Mouse (Mus musculus) ES-E14 (cell line): Measurements from ENCODE around the gene Pard3b.

Experiments
- HCFC1 ChIP-seq: IDR thresholded peaks from 2 replicates; pipeline ENCODE4 v1.6.1; 2012; ENCODE audit warnings: low read length, inconsistent platforms, borderline replicate concordance; ENCODE audit not compliant: insufficient read depth
- ZC3H11A ChIP-seq: IDR thresholded peaks from 2 replicates; pipeline ENCODE4 v1.6.1; 2012; ENCODE audit warnings: low read depth, mild to moderate bottlenecking, inconsistent platforms, low read length, borderline replicate concordance
- ZNF384 ChIP-seq: IDR thresholded peaks from 2 replicates; pipeline ENCODE4 v1.6.1; 2012; ENCODE audit warnings: low read depth, low read length, inconsistent platforms

DNA sequence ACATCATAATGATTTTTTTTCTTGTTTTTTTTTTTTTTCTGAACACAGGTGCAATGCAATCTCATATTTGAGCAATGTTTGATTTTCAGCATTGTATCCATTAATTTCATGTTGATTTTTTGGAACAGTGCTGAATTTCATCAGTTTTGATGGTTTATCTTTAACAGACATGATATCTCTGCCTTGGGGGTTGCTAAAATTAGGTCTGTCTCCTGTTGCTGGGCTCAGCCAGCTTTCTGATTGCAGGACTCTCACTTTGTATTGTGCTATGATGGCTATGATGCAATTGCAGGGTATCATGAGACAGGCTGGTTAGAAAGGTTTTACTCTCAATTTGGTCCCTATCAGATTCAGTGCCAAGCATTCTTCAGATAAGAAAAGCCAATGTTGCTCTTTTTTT lies 11.3 kb downstream of the Pard3b start:
- TF ChIP-seq ZC3H11A (no peak), HCFC1 (no peak), ZNF384 (no peak)
